Mouse (Mus musculus): ENCODE measurements at regions not wholly inside any gene's neighbourhood (a gene's known extent, or its start where the extent isn't known, plus 50 kb on each side); places are given as distances from the start of the nearest gene placed in this dataset.

GRCm38 (mm10) chr19:52534758-52535157 lies 270.7 kb downstream of the Ins1 start:
- DNase-seq = no peak

- peak in 1 of 2 experiments; percentile 4 for DNase-seq
Measured at GRCm38 (mm10) chr19:52525509-52525908, 261.4 kb downstream of the Ins1 start.

- no peak for DNase-seq
Measured at GRCm38 (mm10) chr19:52503331-52503730, 239.2 kb downstream of the Ins1 start.

Data from layer of hippocampus, postnatal 36 days (tissue).